Mouse (Mus musculus) 3T3-L1 (cell line): ENCODE data around the gene Spred2.

Source experiments
- DNase-seq: peaks from one replicate; pipeline ENCODE4 v3.0.0-alpha.2; 2015; ENCODE audit warnings: low read depth, low spot score

The Spred2 gene

GRCm38 (mm10) chr11:19925149-19925975, 1.2 kb downstream of the Spred2 start:
- peak; percentile 77 for DNase-seq

- DNase-seq: peak; percentile 79
Measured at GRCm38 (mm10) chr11:19925976-19926842, 2.0 kb downstream of the Spred2 start.

GRCm38 (mm10) chr11:19926843-19927120, 2.6 kb downstream of the Spred2 start:
- no peak for DNase-seq

- no peak for DNase-seq
Measured at GRCm38 (mm10) chr11:19928633-19929032, 4.5 kb downstream of the Spred2 start.

- no peak for DNase-seq
Measured at GRCm38 (mm10) chr11:19929087-19929865, 5.1 kb downstream of the Spred2 start.

GRCm38 (mm10) chr11:19931569-19932230, 7.5 kb downstream of the Spred2 start:
- DNase-seq: no peak

GRCm38 (mm10) chr11:19932983-19933511, 8.9 kb downstream of the Spred2 start:
- DNase-seq: no peak

GRCm38 (mm10) chr11:19935524-19936354, 11.6 kb downstream of the Spred2 start:
- DNase-seq: no peak

- DNase-seq: no peak
Measured at GRCm38 (mm10) chr11:19938456-19939004, 14.4 kb downstream of the Spred2 start.

- DNase-seq: peak; percentile 61
Measured at GRCm38 (mm10) chr11:19939305-19939730, 15.1 kb downstream of the Spred2 start.

GRCm38 (mm10) chr11:19939831-19940230, 15.7 kb downstream of the Spred2 start:
- DNase-seq: no peak

- DNase-seq: no peak
Measured at GRCm38 (mm10) chr11:19941156-19941777, 17.1 kb downstream of the Spred2 start.

- no peak for DNase-seq
Measured at GRCm38 (mm10) chr11:19941978-19942377, 17.8 kb downstream of the Spred2 start.

GRCm38 (mm10) chr11:19943753-19944152, 19.6 kb downstream of the Spred2 start:
- DNase-seq: no peak

GRCm38 (mm10) chr11:19944701-19945100, 20.5 kb downstream of the Spred2 start:
- no peak for DNase-seq

- no peak for DNase-seq
Measured at GRCm38 (mm10) chr11:19946721-19947120, 22.5 kb downstream of the Spred2 start.

- DNase-seq: no peak
Measured at GRCm38 (mm10) chr11:19947626-19948135, 23.5 kb downstream of the Spred2 start.

- DNase-seq: no peak
Measured at GRCm38 (mm10) chr11:19949725-19950124, 25.6 kb downstream of the Spred2 start.

- DNase-seq: no peak
Measured at GRCm38 (mm10) chr11:19950169-19950568, 26.0 kb downstream of the Spred2 start.
